Mouse (Mus musculus) neural tube, embryonic 11.5 days (tissue): Measurements from ENCODE around the gene Cyp4f39. TPM values are rescaled to one million over a fixed set of nuclear protein-coding genes. Genes with fewer than 3 reads are reported as not detected.

ENCODE experiments used
- ATAC-seq: fragments of 200-750 bp; cut with Nextera tagmentation; 2 replicates; pipeline ENCODE4 v1.8.0; 2017; ENCODE audit warnings: moderate number of reproducible peaks, mild to moderate bottlenecking, moderate TSS enrichment, moderate library complexity; ENCODE audit not compliant: insufficient read depth, low FRiP score, low TSS enrichment
- DNase-seq: peaks from one replicate; pipeline ENCODE4 v3.0.0-alpha.2; 2015; ENCODE audit warnings: low spot score
- H3K27ac ChIP-seq: fragments of 300-500 bp; sonication (generic); 2 replicates; pipeline ENCODE4 v1.5.1; 2014; ENCODE audit warnings: low read depth, mild to moderate bottlenecking, low read length
- H3K27me3 ChIP-seq: fragments of 300-500 bp; sonication (generic); 2 replicates; pipeline ENCODE4 v1.6.1; 2014; ENCODE audit warnings: mild to moderate bottlenecking, low read length, mixed read lengths; ENCODE audit not compliant: control insufficient read depth, insufficient read depth
- H3K36me3 ChIP-seq: fragments of 300-500 bp; sonication (generic); 2 replicates; pipeline ENCODE4 v1.6.1; 2014; ENCODE audit warnings: mild to moderate bottlenecking, low read length, moderate library complexity, mixed read lengths; ENCODE audit not compliant: control insufficient read depth, insufficient read depth
- H3K4me1 ChIP-seq: fragments of 300-500 bp; sonication (generic); 2 replicates; pipeline ENCODE4 v1.6.1; 2014; ENCODE audit warnings: low read length, mixed read lengths; ENCODE audit not compliant: control insufficient read depth, insufficient read depth
- H3K4me2 ChIP-seq: fragments of 300-500 bp; sonication (generic); 2 replicates; pipeline ENCODE4 v1.6.1; 2014; ENCODE audit warnings: low read depth, mild to moderate bottlenecking, moderate library complexity
- H3K4me3 ChIP-seq: fragments of 300-500 bp; sonication (generic); 2 replicates; pipeline ENCODE4 v1.5.1; 2014; ENCODE audit warnings: low read depth, low read length
- H3K9ac ChIP-seq: fragments of 300-500 bp; sonication (generic); 2 replicates; pipeline ENCODE4 v1.6.1; 2014; ENCODE audit warnings: mild to moderate bottlenecking, low read length
- H3K9me3 ChIP-seq: fragments of 300-500 bp; sonication (generic); 2 replicates; pipeline ENCODE4 v1.6.1; 2016; ENCODE audit warnings: low read length; ENCODE audit not compliant: control insufficient read depth
- WGBS: fragments of 180-500 bp; shearing (Covaris S2); extraction: QIAGEN DNeasy Blood & Tissue Kit; methylation state at CpG from one replicate; pipeline ENCODE4 v1.1.7; 2014; 5-methylcytosine and 5-hydroxymethylcytosine counted together
- polyA plus RNA-seq: library from polyadenylated mRNA; unstranded; fragments of >200 nt; fragmentation: Nextera tagmentation; extraction: Ambion mirVana; gene quantifications from 2 replicates; pipeline ENCODE4 v1.2.1, GENCODE M21; 2014

Gene Cyp4f39
- polyA plus RNA-seq, 1 experiment from 2014 or later: 0.74 TPM

- DNase-seq: no peak
- no peak overlapping the region for H3K9ac ChIP-seq
- WGBS: 47% methylated on average over 2 of the region's 2 CpGs
- no peaks in the 10 kb centered on the region for H3K9me3 ChIP-seq
- H3K27me3 ChIP-seq: no peaks in the 10 kb centered on the region
- no peak overlapping the region for H3K27ac ChIP-seq
- H3K4me2 ChIP-seq: no peak overlapping the region
- ATAC-seq: no peak
- H3K36me3 ChIP-seq: no peaks in the 10 kb centered on the region
- H3K4me3 ChIP-seq: no peak overlapping the region
- no peaks in the 10 kb centered on the region for H3K4me1 ChIP-seq
These were observed 1.5 kb upstream of the Cyp4f39 start for GRCm38 (mm10) chr17:32450844-32451537.

DNA sequence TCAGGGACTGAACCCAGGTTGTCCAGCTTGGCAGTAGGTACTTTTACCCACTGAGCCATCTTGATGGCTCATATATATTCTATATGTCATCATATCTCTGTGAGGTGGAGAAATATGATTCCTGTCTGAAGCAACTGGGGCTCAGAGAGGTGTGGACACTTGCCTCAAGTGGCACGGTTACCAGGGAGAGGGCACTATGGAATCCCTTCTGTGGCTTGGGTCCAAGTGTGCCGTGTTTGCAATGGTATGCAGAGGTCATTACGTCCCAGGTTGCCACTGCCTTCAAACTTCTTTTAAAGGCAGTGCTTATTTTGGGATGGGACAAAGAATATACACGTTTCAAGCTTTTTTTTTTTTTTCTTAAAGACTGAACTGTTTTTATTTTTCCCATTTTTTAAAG is 1.7 kb downstream of the Cyp4f39 start:
- 86% methylated on average over 4 of the region's 4 CpGs for WGBS
- Histone ChIP-seq H3K27me3 (no peaks in the 10 kb centered on the region), H3K9ac (no peak overlapping the region), H3K4me1 (no peaks in the 10 kb centered on the region), H3K36me3 (no peaks in the 10 kb centered on the region), H3K4me2 (no peak overlapping the region), H3K9me3 (no peaks in the 10 kb centered on the region), H3K4me3 (no peak overlapping the region), H3K27ac (no peak overlapping the region)
- ATAC-seq: no peak
- no peak for DNase-seq

DNA sequence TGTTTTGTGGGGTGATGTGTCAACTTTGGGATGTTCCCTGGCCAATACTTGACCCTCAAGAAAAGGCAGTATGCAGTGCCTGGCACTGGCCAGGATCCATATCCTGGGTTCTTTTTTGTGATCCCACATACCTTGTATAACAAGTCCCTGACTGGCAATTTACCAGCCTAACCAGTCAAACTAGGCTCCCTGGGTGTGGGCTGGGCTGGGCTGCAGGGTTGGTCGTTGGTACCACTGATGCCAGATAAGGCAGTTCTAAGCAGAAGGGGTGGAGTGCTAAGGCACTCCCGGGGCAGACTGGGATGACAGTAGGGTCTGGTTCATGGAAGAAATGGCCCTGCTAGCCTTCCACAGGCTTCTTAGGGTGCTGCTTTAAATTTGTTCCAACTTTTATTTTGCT is 2.5 kb downstream of the Cyp4f39 start:
- H3K4me1 ChIP-seq: no peaks in the 10 kb centered on the region
- no peak overlapping the region for H3K4me3 ChIP-seq
- no peak overlapping the region for H3K9ac ChIP-seq
- no peaks in the 10 kb centered on the region for H3K27me3 ChIP-seq
- H3K36me3 ChIP-seq: no peaks in the 10 kb centered on the region
- no peak overlapping the region for H3K4me2 ChIP-seq
- H3K27ac ChIP-seq: no peak overlapping the region
- no peaks in the 10 kb centered on the region for H3K9me3 ChIP-seq
- no peak for ATAC-seq
- 59% methylated on average over 2 of the region's 2 CpGs for WGBS
- DNase-seq: no peak

- H3K4me3 ChIP-seq: no peak overlapping the region
- DNase-seq (no peak), ATAC-seq (no peak)
- no peaks in the 10 kb centered on the region for H3K27me3 ChIP-seq
- WGBS: 54% methylated on average over 7 of the region's 7 CpGs
- H3K9me3 ChIP-seq: no peaks in the 10 kb centered on the region
- no peaks in the 10 kb centered on the region for H3K36me3 ChIP-seq
- no peaks in the 10 kb centered on the region for H3K4me1 ChIP-seq
- H3K9ac ChIP-seq: no peak overlapping the region
- H3K4me2 ChIP-seq: no peak overlapping the region
- no peak overlapping the region for H3K27ac ChIP-seq
These were observed 16.0 kb downstream of the Cyp4f39 start for GRCm38 (mm10) chr17:32468494-32468893.

DNA sequence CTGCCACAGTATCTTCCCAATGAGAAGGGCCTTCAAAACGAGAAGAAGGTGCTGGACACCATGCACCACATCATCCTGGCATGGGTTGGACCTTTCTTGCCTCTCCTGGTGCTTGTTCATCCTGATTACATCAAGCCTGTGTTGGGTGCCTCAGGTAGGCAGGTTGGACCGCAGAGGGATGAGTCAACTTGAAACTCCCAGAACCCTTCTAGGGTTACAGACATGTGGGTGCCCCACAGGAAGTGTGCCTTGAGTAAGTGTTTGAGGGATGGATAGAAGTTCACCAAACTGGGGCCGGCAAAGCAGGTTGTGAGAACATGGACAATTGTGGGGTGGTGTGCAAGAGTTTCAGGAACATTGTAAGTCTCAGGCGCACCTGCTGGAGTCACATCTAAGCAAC is 18.3 kb downstream of the Cyp4f39 start:
- Histone ChIP-seq H3K9ac (no peak overlapping the region), H3K27ac (no peak overlapping the region), H3K4me3 (no peak overlapping the region), H3K4me2 (no peak overlapping the region), H3K36me3 (no peaks in the 10 kb centered on the region), H3K27me3 (no peaks in the 10 kb centered on the region), H3K4me1 (no peaks in the 10 kb centered on the region), H3K9me3 (no peaks in the 10 kb centered on the region)
- WGBS: 84% methylated on average over 4 of the region's 4 CpGs
- ATAC-seq: no peak
- no peak for DNase-seq

- no peak for DNase-seq
- H3K27me3 ChIP-seq: no peaks in the 10 kb centered on the region
- 68% methylated on average over 7 of the region's 7 CpGs for WGBS
These were observed 19.7 kb downstream of the Cyp4f39 start for GRCm38 (mm10) chr17:32472176-32472575.

DNA sequence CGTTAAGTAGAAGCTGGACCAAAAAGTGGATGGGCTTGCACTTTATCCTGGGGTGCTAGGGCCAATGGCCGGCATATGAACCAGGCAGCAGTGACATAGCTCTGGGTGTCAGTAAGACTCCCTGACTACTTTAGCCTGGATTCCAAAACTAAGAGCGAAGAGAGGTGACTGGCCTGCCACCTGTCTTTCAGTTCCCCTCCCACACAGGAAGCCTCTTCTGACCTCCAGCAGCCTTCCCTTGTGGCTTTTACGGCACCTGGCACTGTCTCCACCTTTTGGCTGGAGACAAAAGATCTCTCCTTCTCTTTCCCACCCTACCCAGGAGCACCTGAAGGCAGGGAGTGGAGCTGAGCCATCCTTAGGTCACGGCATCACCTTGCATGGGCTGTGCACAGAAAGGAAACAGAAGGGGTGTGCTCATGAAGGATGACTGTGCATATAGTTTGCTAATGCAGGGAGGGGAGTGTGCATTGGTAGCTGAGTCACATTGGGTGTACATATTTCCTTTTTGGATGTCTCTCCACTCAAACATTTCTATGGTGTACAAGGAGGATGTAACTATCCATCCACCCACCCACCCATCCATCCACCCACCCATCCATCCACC is 22.5 kb downstream of the Cyp4f39 start:
- no peak overlapping the region for H3K4me3 ChIP-seq
- 89% methylated on average over 5 of the region's 5 CpGs for WGBS

More at GRCm38 (mm10) chr17:32472176-32472575, 19.7 kb downstream of the Cyp4f39 start:
- H3K4me3 ChIP-seq: no peak overlapping the region
- H3K9ac ChIP-seq: no peak overlapping the region
- no peak overlapping the region for H3K27ac ChIP-seq
- no peaks in the 10 kb centered on the region for H3K9me3 ChIP-seq
- H3K36me3 ChIP-seq: no peaks in the 10 kb centered on the region
- ATAC-seq: no peak
- no peak overlapping the region for H3K4me2 ChIP-seq
- no peaks in the 10 kb centered on the region for H3K4me1 ChIP-seq

DNA sequence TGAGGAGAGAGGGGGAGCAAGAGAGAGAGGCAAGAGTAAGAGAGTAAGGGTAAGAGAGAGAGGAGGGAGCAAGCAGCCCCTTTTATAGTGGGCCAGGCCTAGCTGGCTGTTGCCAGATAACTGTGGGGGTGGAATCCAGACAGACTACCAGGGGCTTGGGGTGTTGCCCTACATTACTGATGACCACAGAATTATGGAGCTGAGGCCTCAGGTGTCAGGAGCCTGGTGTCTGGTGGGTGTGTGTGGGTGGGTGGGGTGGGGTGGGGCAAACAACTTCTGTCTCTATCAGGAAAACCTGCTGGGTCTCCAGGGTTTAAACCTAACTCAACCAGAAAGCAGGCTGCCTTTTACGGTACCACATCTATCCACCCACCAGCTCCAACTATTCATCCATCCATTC is 24.7 kb downstream of the Cyp4f39 start:
- Histone ChIP-seq H3K27me3 (no peaks in the 10 kb centered on the region), H3K4me2 (no peak overlapping the region), H3K4me3 (no peak overlapping the region), H3K27ac (no peak overlapping the region), H3K9me3 (no peaks in the 10 kb centered on the region), H3K4me1 (no peaks in the 10 kb centered on the region), H3K9ac (no peak overlapping the region), H3K36me3 (no peaks in the 10 kb centered on the region)
- DNase-seq (no peak), ATAC-seq (no peak)
- WGBS: 100% methylated on average over 1 of the region's 1 CpGs

More for the DNA sequence above, 22.5 kb downstream of the Cyp4f39 start:
- ATAC-seq (no peak), DNase-seq (no peak)
- no peaks in the 10 kb centered on the region for H3K27me3 ChIP-seq
- H3K27ac ChIP-seq: no peak overlapping the region
- no peaks in the 10 kb centered on the region for H3K9me3 ChIP-seq
- H3K36me3 ChIP-seq: no peaks in the 10 kb centered on the region
- H3K4me1 ChIP-seq: no peaks in the 10 kb centered on the region
- H3K9ac ChIP-seq: no peak overlapping the region
- no peak overlapping the region for H3K4me2 ChIP-seq

- ATAC-seq (no peak), DNase-seq (no peak)
- Histone ChIP-seq H3K4me1 (no peaks in the 10 kb centered on the region), H3K9ac (no peak overlapping the region), H3K4me3 (no peak overlapping the region), H3K27ac (no peak overlapping the region), H3K4me2 (no peak overlapping the region), H3K36me3 (no peaks in the 10 kb centered on the region), H3K27me3 (no peaks in the 10 kb centered on the region), H3K9me3 (no peaks in the 10 kb centered on the region)
- WGBS: 65% methylated on average over 2 of the region's 2 CpGs
These were observed 26.2 kb downstream of the Cyp4f39 start for GRCm38 (mm10) chr17:32478727-32479126.
